In the genomic region with DNA sequence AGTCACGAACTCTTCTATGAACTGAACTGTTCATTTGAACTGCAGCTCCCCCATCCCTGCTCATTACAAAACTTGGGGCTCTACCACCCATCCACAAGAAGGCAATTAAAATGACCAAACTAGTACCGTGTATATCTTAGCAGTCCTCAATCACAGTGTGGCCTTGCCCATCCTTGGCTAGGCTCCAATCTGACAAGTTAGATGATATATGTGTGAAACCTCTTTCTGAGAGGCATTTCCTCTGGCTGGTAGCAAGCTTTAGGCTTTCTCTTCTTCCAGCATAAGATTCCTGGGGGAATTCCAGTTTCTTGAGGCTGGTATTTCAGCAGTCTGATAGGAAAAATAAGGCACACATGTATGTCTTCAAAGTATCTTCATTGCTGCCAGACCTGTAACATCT, we compare ENCODE assay signal across 24 mouse cellular contexts.
DNase-seq lines count a peak whose midpoint lies in the region; ATAC-seq lines count a peak whose summit lies in the region.
"Had no signal": no experiment of that assay in that cellular context is flagged by ENCODE, and none has a peak within 500 bp of the region (broad histone marks: within the 10 kb centered on the region; RNA-seq: fewer than 3 reads in every experiment).

No protein-coding gene starts in this region.

- no peaks in the 10 kb centered on the region for H3K4me1 ChIP-seq in midbrain, embryonic 10.5 days
- no peaks in the 10 kb centered on the region for H3K4me1 ChIP-seq in forebrain, embryonic 15.5 days
- H3K4me1 ChIP-seq: embryonic facial prominence, embryonic 10.5 days; embryonic facial prominence, embryonic 13.5 days; forebrain, embryonic 13.5 days; hindbrain, embryonic 12.5 days; hindbrain, embryonic 15.5 days had no signal

- H3K27ac ChIP-seq in midbrain, embryonic 10.5 days (replicated peaks): no peak overlapping the region
- H3K27ac ChIP-seq in forebrain, embryonic 15.5 days (replicated peaks): no peak overlapping the region
- H3K27ac ChIP-seq: embryonic facial prominence, embryonic 10.5 days; embryonic facial prominence, embryonic 13.5 days; forebrain, embryonic 13.5 days; heart, adult 2 months; hindbrain, embryonic 12.5 days; hindbrain, embryonic 15.5 days had no signal

- H3K4me2 ChIP-seq in forebrain, embryonic 15.5 days (replicated peaks): no peak overlapping the region
- H3K4me2 ChIP-seq: embryonic facial prominence, embryonic 13.5 days; forebrain, embryonic 13.5 days; heart, embryonic 11.5 days; hindbrain, embryonic 12.5 days; hindbrain, embryonic 15.5 days had no signal

- DNase-seq in 3T3-L1 (ENCODE audit: low read depth, low spot score): peak; percentile 18
- peak; percentile 54 for DNase-seq in adipocyte (ENCODE audit: low spot score)
- DNase-seq in adrenal gland, postnatal 10 days: peak; percentile 59
- DNase-seq in adrenal gland, postnatal 36 days: peak; percentile 48 to 54
- DNase-seq in midbrain, embryonic 10.5 days (ENCODE audit: low spot score): no peak
- DNase-seq: cerebellum, adult 11-12 months; cerebellum, adult 8-10 months; cerebellum, postnatal 10 days; cerebellum, postnatal 36 days; embryo, embryonic 11 days; forebrain, postnatal 0 days; gastrocnemius, postnatal 25 days; heart, adult 2 months; kidney, adult 2 months had no signal

- H3K27me3 ChIP-seq in midbrain, embryonic 10.5 days (ENCODE audit: low read depth, poor library complexity, severe bottlenecking): no peaks in the 10 kb centered on the region
- H3K27me3 ChIP-seq in forebrain, embryonic 15.5 days: no peaks in the 10 kb centered on the region
- H3K27me3 ChIP-seq: embryonic facial prominence, embryonic 13.5 days; forebrain, embryonic 13.5 days; hindbrain, embryonic 12.5 days; hindbrain, embryonic 15.5 days had no signal

- no peaks in the 10 kb centered on the region for H3K9me3 ChIP-seq in midbrain, embryonic 10.5 days (replicated peaks)
- no peaks in the 10 kb centered on the region for H3K9me3 ChIP-seq in forebrain, embryonic 15.5 days
- H3K9me3 ChIP-seq: embryonic facial prominence, embryonic 10.5 days; embryonic facial prominence, embryonic 13.5 days; forebrain, embryonic 13.5 days; hindbrain, embryonic 12.5 days; hindbrain, embryonic 15.5 days had no signal

- 92% methylated on average over 2 of the region's 2 CpGs for whole genome bisulfite sequencing in midbrain, embryonic 10.5 days
- WGBS in forebrain, embryonic 15.5 days: 80% methylated on average over 2 of the region's 2 CpGs

- H3K9ac ChIP-seq in forebrain, embryonic 15.5 days (replicated peaks): no peak overlapping the region
- H3K9ac ChIP-seq: embryonic facial prominence, embryonic 13.5 days; forebrain, embryonic 13.5 days; forebrain, postnatal 0 days; hindbrain, embryonic 12.5 days; hindbrain, embryonic 15.5 days had no signal

- no peaks in the 10 kb centered on the region for H3K36me3 ChIP-seq in midbrain, embryonic 10.5 days
- no peaks in the 10 kb centered on the region for H3K36me3 ChIP-seq in forebrain, embryonic 15.5 days
- H3K36me3 ChIP-seq: embryonic facial prominence, embryonic 10.5 days; embryonic facial prominence, embryonic 13.5 days; hindbrain, embryonic 12.5 days; hindbrain, embryonic 15.5 days had no signal

- H3K4me3 ChIP-seq in midbrain, embryonic 10.5 days: no peak overlapping the region
- no peak overlapping the region for H3K4me3 ChIP-seq in forebrain, embryonic 15.5 days
- H3K4me3 ChIP-seq: embryonic facial prominence, embryonic 10.5 days; embryonic facial prominence, embryonic 13.5 days; erythroblast, embryonic 14.5 days; forebrain, embryonic 13.5 days; heart, adult 2 months; hindbrain, embryonic 12.5 days; hindbrain, embryonic 15.5 days had no signal

- no peak for ATAC-seq in forebrain, embryonic 15.5 days (replicated peaks)
- ATAC-seq: activated CD4-positive, CD25-positive, alpha-beta regulatory T cell, adult 4 months; forebrain, embryonic 13.5 days; forebrain, postnatal 0 days; intestine, postnatal 0 days had no signal
